Mouse (Mus musculus) midbrain, embryonic 12.5 days (tissue): ENCODE measurements around the gene Col6a3. TPM values are rescaled to one million over a fixed set of nuclear protein-coding genes. Genes with fewer than 3 reads are reported as not detected.

ENCODE experiments used
- ATAC-seq: fragments of 200-750 bp; cut with Nextera tagmentation; 2 replicates; pipeline ENCODE4 v1.8.0; 2017; ENCODE audit warnings: low read depth, moderate TSS enrichment, moderate library complexity; ENCODE audit not compliant: low FRiP score
- H3K27ac ChIP-seq: fragments of 300-500 bp; sonication (generic); replicated peaks from 2 replicates; pipeline ENCODE4 v1.5.1; 2016; ENCODE audit warnings: mild to moderate bottlenecking
- H3K27me3 ChIP-seq: fragments of 300-500 bp; sonication (generic); 2 replicates; pipeline ENCODE4 v1.6.1; 2016; ENCODE audit warnings: mild to moderate bottlenecking
- H3K36me3 ChIP-seq: fragments of 300-500 bp; sonication (generic); 2 replicates; pipeline ENCODE4 v1.6.1; 2016
- H3K4me1 ChIP-seq: fragments of 300-500 bp; sonication (generic); 2 replicates; pipeline ENCODE4 v1.6.1; 2016
- H3K4me2 ChIP-seq: fragments of 300-500 bp; sonication (generic); replicated peaks from 2 replicates; pipeline ENCODE4 v1.6.1; 2016; ENCODE audit warnings: mild to moderate bottlenecking, moderate library complexity
- H3K4me3 ChIP-seq: fragments of 300-500 bp; sonication (generic); 2 replicates; pipeline ENCODE4 v1.5.1; 2016; ENCODE audit warnings: mild to moderate bottlenecking
- H3K9ac ChIP-seq: fragments of 300-500 bp; sonication (generic); replicated peaks from 2 replicates; pipeline ENCODE4 v1.6.1; 2016; ENCODE audit warnings: mild to moderate bottlenecking, moderate library complexity
- H3K9me3 ChIP-seq: fragments of 300-500 bp; sonication (generic); 2 replicates; pipeline ENCODE4 v1.6.1; 2016; ENCODE audit warnings: mild to moderate bottlenecking
- WGBS: fragments of 180-500 bp; shearing (Covaris S2); methylation state at CpG from one replicate; pipeline ENCODE4 v1.1.7; 2016; 5-methylcytosine and 5-hydroxymethylcytosine counted together
- polyA plus RNA-seq: library from polyadenylated mRNA; unstranded; fragments of >200 nt; fragmentation: Nextera tagmentation; extraction: Ambion mirVana; gene quantifications from 2 replicates; pipeline ENCODE4 v1.2.1, GENCODE M21; 2016

Col6a3 gene
- polyA plus RNA-seq, result 12.4 and 17.3 TPM in 2 replicates

GRCm38 (mm10) chr1:90843836-90844235 lies at the start of gene Col6a3:
TSS of gene Col6a3 (minus strand) at chr1:90843971.
- Histone ChIP-seq H3K9me3 (no peaks in the 10 kb centered on the region), H3K27ac (no peak within 1 kb of the TSS), H3K4me2 (no peak within 1 kb of the TSS), H3K4me1 (no peaks in the 10 kb centered on the region), H3K36me3 (no peaks in the 10 kb centered on the region), H3K27me3 (0 out of 2 replicates have a peak, but pooled peaks cover under 1% of the 10 kb centered on the region), H3K9ac (no peak within 1 kb of the TSS), H3K4me3 (no peak within 1 kb of the TSS)
- 70% methylated on average over 4 of the region's 4 CpGs for whole genome bisulfite sequencing
- ATAC-seq, result no peak

DNA sequence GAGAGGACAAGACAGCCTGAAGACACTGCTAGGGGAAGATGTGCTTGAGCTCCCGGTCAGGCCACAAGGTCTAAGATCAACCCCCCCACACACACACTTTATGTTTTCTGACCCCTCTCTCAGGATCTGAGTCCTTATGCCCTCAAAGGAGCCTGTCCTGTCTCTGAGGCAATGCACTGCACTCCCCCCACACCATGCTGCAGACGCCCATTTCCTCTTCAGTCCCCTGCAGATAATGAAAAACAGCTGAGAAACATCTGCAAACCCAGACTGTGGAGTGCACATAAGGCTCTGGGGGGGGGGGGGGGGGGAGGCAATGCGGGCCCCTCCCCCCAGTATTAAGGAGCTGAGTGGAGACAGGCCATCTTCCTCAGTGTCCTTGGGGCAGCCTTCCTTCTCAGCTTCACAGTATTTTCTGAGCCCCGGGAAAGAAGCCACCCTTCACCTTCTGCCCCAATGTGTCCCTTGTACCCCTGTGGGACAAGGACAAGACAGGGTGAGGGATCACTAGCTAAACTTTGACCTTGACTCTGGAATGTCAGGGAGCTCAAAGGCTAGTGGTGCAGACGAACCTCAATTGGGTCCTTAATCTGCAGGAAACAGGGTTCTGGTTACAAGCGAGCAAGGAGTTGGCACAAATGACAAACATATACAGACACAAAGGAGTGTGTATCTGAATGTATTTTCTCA lies 42.1 kb upstream of the Col6a3 start:
- no peaks in the 10 kb centered on the region for H3K27me3 ChIP-seq
- peaks cover 8% of the 10 kb centered on the region for H3K9me3 ChIP-seq
- no peak overlapping the region for H3K4me2 ChIP-seq
- no peak overlapping the region for H3K27ac ChIP-seq
- no peaks in the 10 kb centered on the region for H3K4me1 ChIP-seq
- H3K4me3 ChIP-seq, result no peak overlapping the region
- no peaks in the 10 kb centered on the region for H3K36me3 ChIP-seq
- no peak overlapping the region for H3K9ac ChIP-seq
- 62% methylated on average over 6 of the region's 6 CpGs for WGBS
- ATAC-seq, result no peak

DNA sequence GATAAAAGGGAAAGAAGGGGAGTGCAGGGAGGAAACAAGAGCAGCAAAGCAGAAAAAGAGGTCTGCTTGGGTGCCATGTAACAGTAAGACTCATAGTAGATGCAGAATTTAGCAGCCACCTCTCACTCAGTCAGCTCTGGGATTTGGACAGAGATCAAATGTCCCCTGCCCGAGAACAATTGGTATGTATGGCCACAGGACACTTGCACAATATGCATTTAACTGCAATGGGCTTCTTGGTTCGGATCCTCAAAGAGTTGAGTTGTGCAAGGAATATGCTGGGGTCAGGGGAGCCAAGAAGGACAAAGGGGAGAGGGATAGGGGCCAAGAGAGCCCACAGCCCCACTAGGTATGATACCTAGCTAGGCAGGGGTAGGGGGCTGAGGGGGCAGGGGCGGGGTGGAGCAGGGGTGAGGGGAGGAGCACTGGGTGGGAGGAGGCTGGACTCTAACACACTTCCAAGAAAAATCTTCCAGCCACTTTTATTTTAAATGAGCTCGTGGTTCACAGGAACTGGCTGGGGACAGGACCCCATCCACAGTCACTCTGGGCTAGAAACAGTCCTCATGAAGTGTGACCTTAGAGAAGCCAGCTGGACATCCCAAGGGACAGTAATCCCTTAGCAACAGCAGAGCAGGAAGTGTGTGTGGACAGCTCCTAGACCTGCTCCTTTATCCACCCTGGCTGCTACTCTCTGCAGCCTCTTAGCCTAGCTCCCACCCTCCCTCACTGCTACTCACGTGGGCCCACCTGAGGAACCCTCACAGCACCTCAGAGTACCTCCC lies 32.9 kb upstream of the Col6a3 start:
- Histone ChIP-seq H3K4me3 (no peak overlapping the region), H3K9ac (no peak overlapping the region), H3K4me2 (no peak overlapping the region), H3K27ac (no peak overlapping the region), H3K4me1 (no peaks in the 10 kb centered on the region), H3K9me3 (no peaks in the 10 kb centered on the region), H3K36me3 (no peaks in the 10 kb centered on the region), H3K27me3 (no peaks in the 10 kb centered on the region)
- WGBS, result 60% methylated on average over 5 of the region's 5 CpGs
- no peak for ATAC-seq

GRCm38 (mm10) chr1:90875961-90876360 lies 32.2 kb upstream of the Col6a3 start:
- no peaks in the 10 kb centered on the region for H3K36me3 ChIP-seq
- H3K4me2 ChIP-seq, result no peak overlapping the region
- no peak overlapping the region for H3K4me3 ChIP-seq
- ATAC-seq, result no peak
- H3K9ac ChIP-seq, result no peak overlapping the region
- no peaks in the 10 kb centered on the region for H3K27me3 ChIP-seq
- WGBS, result 62% methylated on average over 2 of the region's 2 CpGs
- no peaks in the 10 kb centered on the region for H3K9me3 ChIP-seq
- no peaks in the 10 kb centered on the region for H3K4me1 ChIP-seq
- no peak overlapping the region for H3K27ac ChIP-seq

GRCm38 (mm10) chr1:90875371-90875770 lies 31.6 kb upstream of the Col6a3 start:
- H3K4me2 ChIP-seq, result no peak overlapping the region
- no peak overlapping the region for H3K4me3 ChIP-seq
- H3K27ac ChIP-seq, result no peak overlapping the region
- no peaks in the 10 kb centered on the region for H3K9me3 ChIP-seq
- no peaks in the 10 kb centered on the region for H3K36me3 ChIP-seq
- H3K4me1 ChIP-seq, result no peaks in the 10 kb centered on the region
- ATAC-seq, result no peak
- no peaks in the 10 kb centered on the region for H3K27me3 ChIP-seq
- WGBS, result 88% methylated on average over 8 of the region's 8 CpGs
- H3K9ac ChIP-seq, result no peak overlapping the region

- no peaks in the 10 kb centered on the region for H3K4me1 ChIP-seq
- peaks cover 3% of the 10 kb centered on the region; the same call in 1 of the 2 replicates for H3K27me3 ChIP-seq
- H3K27ac ChIP-seq, result no peak overlapping the region
- H3K36me3 ChIP-seq, result no peaks in the 10 kb centered on the region
- no peaks in the 10 kb centered on the region for H3K9me3 ChIP-seq
- no peak overlapping the region for H3K4me2 ChIP-seq
- no peak for ATAC-seq
- WGBS, result 92% methylated on average over 2 of the region's 2 CpGs
- no peak overlapping the region for H3K4me3 ChIP-seq
- H3K9ac ChIP-seq, result no peak overlapping the region
Measured at GRCm38 (mm10) chr1:90870581-90870980, 26.8 kb upstream of the Col6a3 start.

DNA sequence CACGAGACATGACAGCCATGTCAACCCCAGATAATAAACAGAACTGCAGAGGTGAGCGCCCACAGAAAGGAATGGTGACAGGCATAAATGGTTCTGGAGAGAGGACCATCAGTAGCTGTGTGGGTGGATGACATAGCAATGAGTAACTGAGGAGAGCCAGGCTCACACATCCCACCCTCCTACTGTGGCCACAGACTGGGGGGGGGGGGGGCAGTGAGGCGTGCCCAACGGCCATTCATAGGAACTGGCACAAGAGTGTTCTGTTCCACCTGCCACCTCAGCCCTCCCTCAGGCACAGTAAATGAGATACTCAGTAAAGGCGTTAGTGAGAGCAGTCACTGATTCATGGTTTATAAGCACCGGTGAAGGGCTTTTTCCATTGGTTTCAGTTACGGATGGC lies 23.0 kb upstream of the Col6a3 start:
- no peak overlapping the region for H3K9ac ChIP-seq
- no peaks in the 10 kb centered on the region for H3K36me3 ChIP-seq
- ATAC-seq, result no peak
- H3K4me2 ChIP-seq, result no peak overlapping the region
- no peaks in the 10 kb centered on the region for H3K4me1 ChIP-seq
- no peaks in the 10 kb centered on the region for H3K9me3 ChIP-seq
- no peak overlapping the region for H3K4me3 ChIP-seq
- H3K27ac ChIP-seq, result no peak overlapping the region
- peaks cover 3% of the 10 kb centered on the region; the same call in 1 of the 2 replicates for H3K27me3 ChIP-seq
- WGBS, result 84% methylated on average over 7 of the region's 7 CpGs

- 74% methylated on average over 5 of the region's 5 CpGs for WGBS
- H3K4me2 ChIP-seq, result no peak overlapping the region
- no peaks in the 10 kb centered on the region for H3K9me3 ChIP-seq
- no peaks in the 10 kb centered on the region for H3K36me3 ChIP-seq
- ATAC-seq, result no peak
- no peaks in the 10 kb centered on the region for H3K4me1 ChIP-seq
- no peak overlapping the region for H3K9ac ChIP-seq
- no peaks in the 10 kb centered on the region for H3K27me3 ChIP-seq
- no peak overlapping the region for H3K4me3 ChIP-seq
- no peak overlapping the region for H3K27ac ChIP-seq
Measured at GRCm38 (mm10) chr1:90855880-90856279, 12.1 kb upstream of the Col6a3 start.

DNA sequence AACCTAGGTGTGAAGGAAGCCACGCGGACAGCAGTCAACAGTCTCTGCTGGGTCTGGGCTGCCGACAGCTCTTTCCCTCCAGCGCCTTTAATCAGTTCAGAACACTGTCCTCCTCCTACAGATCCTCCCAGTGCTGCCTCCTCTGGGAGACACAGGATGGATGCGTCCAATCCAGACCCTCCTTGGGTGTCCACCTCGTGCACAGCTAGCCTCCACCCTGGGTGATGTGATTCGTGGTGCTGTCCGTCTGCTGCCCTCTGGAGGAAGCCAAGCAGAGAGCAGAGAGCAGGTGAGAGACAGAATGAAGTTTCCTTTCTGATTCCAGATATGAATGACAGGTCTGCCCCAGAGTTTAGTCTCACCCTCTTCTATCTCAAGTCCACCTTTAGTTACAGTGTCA lies 6.1 kb upstream of the Col6a3 start:
- WGBS, result 49% methylated on average over 8 of the region's 8 CpGs
- Histone ChIP-seq H3K9ac (no peak overlapping the region), H3K4me2 (no peak overlapping the region), H3K27ac (no peak overlapping the region), H3K36me3 (no peaks in the 10 kb centered on the region), H3K9me3 (no peaks in the 10 kb centered on the region), H3K27me3 (no peaks in the 10 kb centered on the region), H3K4me3 (no peak overlapping the region), H3K4me1 (no peaks in the 10 kb centered on the region)
- no peak for ATAC-seq

- no peak overlapping the region for H3K9ac ChIP-seq
- H3K9me3 ChIP-seq, result no peaks in the 10 kb centered on the region
- no peaks in the 10 kb centered on the region for H3K27me3 ChIP-seq
- no peak for ATAC-seq
- 66% methylated on average over 10 of the region's 10 CpGs for WGBS
- no peaks in the 10 kb centered on the region for H3K4me1 ChIP-seq
- no peak overlapping the region for H3K4me3 ChIP-seq
- no peak overlapping the region for H3K4me2 ChIP-seq
- H3K27ac ChIP-seq, result no peak overlapping the region
- H3K36me3 ChIP-seq, result no peaks in the 10 kb centered on the region
Measured at GRCm38 (mm10) chr1:90845206-90845605, 1.4 kb upstream of the Col6a3 start.

- Histone ChIP-seq H3K36me3 (no peaks in the 10 kb centered on the region), H3K4me3 (no peak overlapping the region), H3K4me2 (no peak overlapping the region), H3K9ac (no peak overlapping the region), H3K9me3 (no peaks in the 10 kb centered on the region), H3K27me3 (0 out of 2 replicates have a peak, but pooled peaks cover 2% of the 10 kb centered on the region), H3K4me1 (no peaks in the 10 kb centered on the region), H3K27ac (no peak overlapping the region)
- no peak for ATAC-seq
- 82% methylated on average over 9 of the region's 9 CpGs for WGBS
Measured at GRCm38 (mm10) chr1:90842789-90843587, 783 bp downstream of the Col6a3 start.

- Histone ChIP-seq H3K9me3 (no peaks in the 10 kb centered on the region), H3K36me3 (no peaks in the 10 kb centered on the region), H3K4me2 (no peak overlapping the region), H3K4me3 (no peak overlapping the region), H3K9ac (no peak overlapping the region), H3K27me3 (0 out of 2 replicates have a peak, but pooled peaks cover 2% of the 10 kb centered on the region), H3K27ac (no peak overlapping the region), H3K4me1 (no peaks in the 10 kb centered on the region)
- no peak for ATAC-seq
- 20% methylated on average over 4 of the region's 4 CpGs for WGBS
Measured at GRCm38 (mm10) chr1:90840250-90840649, 3.5 kb downstream of the Col6a3 start.
